Mouse (Mus musculus) kidney, adult 2 months (tissue): Measurements from ENCODE around the gene Ampd2.

Experiments used
- CTCF ChIP-seq: fragments of 200-500 bp; conservative IDR thresholded peaks from 2 replicates; pipeline ENCODE4 v1.5.1; 2011; ENCODE audit warnings: low read depth, mild to moderate bottlenecking, control low read depth, low read length, moderate library complexity, mixed read lengths; ENCODE audit not compliant: insufficient read depth, insufficient read length
- POLR2A ChIP-seq: fragments of 200-500 bp; IDR thresholded peaks from one replicate; pipeline ENCODE4 v1.6.1; 2011; ENCODE audit warnings: low read depth, low read length, control low read depth

GRCm38 (mm10) chr3:108085281-108085720 lies 1.1 kb downstream of the Ampd2 start:
- TF ChIP-seq CTCF, result no peak
- TF ChIP-seq POLR2A, result peak; percentile 37
